Mouse (Mus musculus) limb, embryonic 11.5 days (tissue): ENCODE measurements around the gene Eml2. TPM values are rescaled to one million over a fixed set of nuclear protein-coding genes. Genes with fewer than 3 reads are reported as not detected.

Experiments used
- ATAC-seq: fragments of 200-750 bp; cut with Nextera tagmentation; 2 replicates; pipeline ENCODE4 v1.8.0; 2017; ENCODE audit warnings: low read depth; ENCODE audit not compliant: insufficient number of reproducible peaks, low FRiP score, low TSS enrichment
- DNase-seq: peaks from one replicate; pipeline ENCODE4 v3.0.0-alpha.2; 2015; ENCODE audit warnings: low spot score
- H3K27ac ChIP-seq: fragments of 300-500 bp; sonication (generic); replicated peaks from 2 replicates; pipeline ENCODE4 v1.5.1; 2014; ENCODE audit warnings: low read depth, mild to moderate bottlenecking, low read length
- H3K27me3 ChIP-seq: fragments of 300-500 bp; sonication (generic); 2 replicates; pipeline ENCODE4 v1.6.1; 2014; ENCODE audit warnings: mild to moderate bottlenecking, low read length, mixed read lengths; ENCODE audit not compliant: control insufficient read depth, insufficient read depth
- H3K36me3 ChIP-seq: fragments of 300-500 bp; sonication (generic); 2 replicates; pipeline ENCODE4 v1.6.1; 2014; ENCODE audit warnings: mild to moderate bottlenecking, low read length, moderate library complexity, mixed read lengths; ENCODE audit not compliant: control insufficient read depth, insufficient read depth
- H3K4me1 ChIP-seq: fragments of 300-500 bp; sonication (generic); 2 replicates; pipeline ENCODE4 v1.6.1; 2014; ENCODE audit warnings: low read length, mixed read lengths; ENCODE audit not compliant: control insufficient read depth, insufficient read depth
- H3K4me2 ChIP-seq: fragments of 300-500 bp; sonication (generic); 2 replicates; pipeline ENCODE4 v1.6.1; 2014; ENCODE audit warnings: low read depth, mild to moderate bottlenecking, moderate library complexity; ENCODE audit not compliant: severe bottlenecking
- H3K4me3 ChIP-seq: fragments of 300-500 bp; sonication (generic); 2 replicates; pipeline ENCODE4 v1.5.1; 2014; ENCODE audit warnings: low read depth, low read length
- H3K9ac ChIP-seq: fragments of 300-500 bp; sonication (generic); 2 replicates; pipeline ENCODE4 v1.6.1; 2014; ENCODE audit warnings: mild to moderate bottlenecking, low read length
- H3K9me3 ChIP-seq: fragments of 300-500 bp; sonication (generic); 2 replicates; pipeline ENCODE4 v1.6.1; 2016; ENCODE audit warnings: low read length; ENCODE audit not compliant: control insufficient read depth
- WGBS: fragments of 180-500 bp; shearing (Covaris S2); extraction: QIAGEN DNeasy Blood & Tissue Kit; methylation state at CpG from one replicate; pipeline ENCODE4 v1.1.7; 2014; 5-methylcytosine and 5-hydroxymethylcytosine counted together
- polyA plus RNA-seq: library from polyadenylated mRNA; unstranded; fragments of >200 nt; fragmentation: Nextera tagmentation; extraction: Ambion mirVana; gene quantifications from 2 replicates; pipeline ENCODE4 v1.2.1, GENCODE M21; 2014

Eml2 gene
- polyA plus RNA-seq, 1 experiment from 2014 or later = 2.3 TPM

- Histone ChIP-seq H3K9ac (0 out of 2 replicates have a peak overlapping the region, but pooled peaks have one; percentile 7), H3K4me3 (0 out of 2 replicates have a peak overlapping the region, but pooled peaks have one; percentile 6), H3K4me1 (peaks cover 5% of the 10 kb centered on the region; the same call in 1 of the 2 replicates), H3K27ac (no peak overlapping the region), H3K4me2 (0 out of 2 replicates have a peak overlapping the region, but pooled peaks have one; percentile 12), H3K36me3 (peaks cover 10% of the 10 kb centered on the region; the same call in 1 of the 2 replicates), H3K9me3 (no peaks in the 10 kb centered on the region), H3K27me3 (no peaks in the 10 kb centered on the region)
- no peak for DNase-seq
- 95% methylated on average over 2 of the region's 2 CpGs for WGBS
- no peak for ATAC-seq
Measured at GRCm38 (mm10) chr7:19230041-19230580, 53.9 kb downstream of the Eml2 start.

GRCm38 (mm10) chr7:19230899-19231298 is 54.7 kb downstream of the Eml2 start:
- Histone ChIP-seq H3K4me3 (no peak overlapping the region), H3K27ac (no peak overlapping the region), H3K36me3 (peaks cover 10% of the 10 kb centered on the region; the same call in 1 of the 2 replicates), H3K9me3 (no peaks in the 10 kb centered on the region), H3K9ac (no peak overlapping the region), H3K27me3 (no peaks in the 10 kb centered on the region), H3K4me1 (peaks cover 5% of the 10 kb centered on the region; the same call in 1 of the 2 replicates), H3K4me2 (no peak overlapping the region)
- 93% methylated on average over 5 of the region's 5 CpGs for WGBS
- no peak for ATAC-seq
- DNase-seq = no peak

- 91% methylated on average over 3 of the region's 3 CpGs for WGBS
- ATAC-seq = no peak
- H3K4me2 ChIP-seq = no peak overlapping the region
- peaks cover 5% of the 10 kb centered on the region; the same call in 1 of the 2 replicates for H3K4me1 ChIP-seq
- peaks cover 10% of the 10 kb centered on the region; the same call in 1 of the 2 replicates for H3K36me3 ChIP-seq
- no peak overlapping the region for H3K4me3 ChIP-seq
- H3K9me3 ChIP-seq = no peaks in the 10 kb centered on the region
- H3K9ac ChIP-seq = no peak overlapping the region
- DNase-seq = no peak
- no peak overlapping the region for H3K27ac ChIP-seq
- no peaks in the 10 kb centered on the region for H3K27me3 ChIP-seq
Measured at GRCm38 (mm10) chr7:19231849-19232248, 55.6 kb downstream of the Eml2 start.

- H3K36me3 ChIP-seq = peaks cover 10% of the 10 kb centered on the region; the same call in 1 of the 2 replicates
- H3K4me3 ChIP-seq = no peak overlapping the region
- H3K4me2 ChIP-seq = no peak overlapping the region
- H3K9ac ChIP-seq = no peak overlapping the region
- ATAC-seq (no peak), DNase-seq (no peak)
- H3K4me1 ChIP-seq = 0 out of 2 replicates have a peak, but pooled peaks cover 2% of the 10 kb centered on the region
- H3K27ac ChIP-seq = no peak overlapping the region
- H3K9me3 ChIP-seq = no peaks in the 10 kb centered on the region
- WGBS = 85% methylated on average over 5 of the region's 5 CpGs
- no peaks in the 10 kb centered on the region for H3K27me3 ChIP-seq
Measured at GRCm38 (mm10) chr7:19234652-19235051, 58.4 kb downstream of the Eml2 start.

GRCm38 (mm10) chr7:19235092-19235671 is 59.0 kb downstream of the Eml2 start:
- H3K27me3 ChIP-seq = no peaks in the 10 kb centered on the region
- ATAC-seq (no peak), DNase-seq (no peak)
- H3K36me3 ChIP-seq = peaks cover 10% of the 10 kb centered on the region; the same call in 1 of the 2 replicates
- WGBS = 89% methylated on average over 2 of the region's 2 CpGs
- 0 out of 2 replicates have a peak, but pooled peaks cover 2% of the 10 kb centered on the region for H3K4me1 ChIP-seq
- H3K9me3 ChIP-seq = no peaks in the 10 kb centered on the region
- H3K27ac ChIP-seq = no peak overlapping the region
- no peak overlapping the region for H3K4me3 ChIP-seq
- no peak overlapping the region for H3K9ac ChIP-seq
- no peak overlapping the region for H3K4me2 ChIP-seq

- no peaks in the 10 kb centered on the region for H3K4me1 ChIP-seq
- no peak overlapping the region for H3K4me3 ChIP-seq
- H3K36me3 ChIP-seq = peaks cover 4% of the 10 kb centered on the region; the same call in 1 of the 2 replicates
- no peaks in the 10 kb centered on the region for H3K9me3 ChIP-seq
- H3K27ac ChIP-seq = no peak overlapping the region
- no peaks in the 10 kb centered on the region for H3K27me3 ChIP-seq
- H3K4me2 ChIP-seq = no peak overlapping the region
- DNase-seq (no peak), ATAC-seq (no peak)
- no peak overlapping the region for H3K9ac ChIP-seq
- 75% methylated on average over 2 of the region's 2 CpGs for WGBS
Measured at GRCm38 (mm10) chr7:19236411-19236810, 60.2 kb downstream of the Eml2 start.

- ATAC-seq (no peak), DNase-seq (no peak)
- Histone ChIP-seq H3K36me3 (0 out of 2 replicates have a peak, but pooled peaks cover under 1% of the 10 kb centered on the region), H3K27ac (no peak overlapping the region), H3K4me3 (no peak overlapping the region), H3K4me1 (no peaks in the 10 kb centered on the region), H3K4me2 (no peak overlapping the region), H3K9ac (no peak overlapping the region), H3K27me3 (no peaks in the 10 kb centered on the region), H3K9me3 (no peaks in the 10 kb centered on the region)
- WGBS = 92% methylated on average over 4 of the region's 4 CpGs
Measured at GRCm38 (mm10) chr7:19238344-19238743, 62.1 kb downstream of the Eml2 start.

- Histone ChIP-seq H3K27ac (no peak overlapping the region), H3K4me1 (no peaks in the 10 kb centered on the region), H3K4me3 (no peak overlapping the region), H3K9ac (no peak overlapping the region), H3K36me3 (no peaks in the 10 kb centered on the region), H3K4me2 (no peak overlapping the region), H3K27me3 (no peaks in the 10 kb centered on the region), H3K9me3 (no peaks in the 10 kb centered on the region)
- WGBS = 0% methylated on average over 1 of the region's 1 CpGs
- ATAC-seq (peak; percentile 52), DNase-seq (peak; percentile 95)
Measured at GRCm38 (mm10) chr7:19239423-19239822, 63.2 kb downstream of the Eml2 start.
